Mouse (Mus musculus): Measurements from ENCODE around the gene Fam118a.
A peak's percentile ranks its signal among the peaks of the same experiment; 100 is the strongest.
"Not testable (repeated sequence)": the region's sequence is repeated elsewhere in the genome, so short reads cannot be mapped to it uniquely, and the experiment has no call there.

Fam118a gene

GRCm38 (mm10) chr15:85015771-85016170 lies 13.0 kb upstream of the Fam118a start:
- no peak for DNase-seq

GRCm38 (mm10) chr15:85016951-85017664 lies 11.6 kb upstream of the Fam118a start, which contains the start of gene Upk3a:
Gene Upk3a, plus strand, starts transcription at chr15:85017141.
- DNase-seq: peak; percentile 51 to 52

- no peak for DNase-seq
These were observed 6.5 kb upstream of the Fam118a start for GRCm38 (mm10) chr15:85022211-85022610.

- DNase-seq: no peak
These were observed 2.6 kb upstream of the Fam118a start for GRCm38 (mm10) chr15:85026197-85026596.

GRCm38 (mm10) chr15:85027740-85028139 lies 1.0 kb upstream of the Fam118a start:
- no peak for DNase-seq

- not testable (repeated sequence) for DNase-seq
These were observed 1.9 kb downstream of the Fam118a start for GRCm38 (mm10) chr15:85030643-85031042.

- DNase-seq: peak; percentile 31 to 41
These were observed 3.1 kb downstream of the Fam118a start for GRCm38 (mm10) chr15:85031866-85032265.

GRCm38 (mm10) chr15:85033916-85034315 lies 5.2 kb downstream of the Fam118a start:
- DNase-seq: peak; percentile 36 to 49

GRCm38 (mm10) chr15:85036566-85037342 lies 8.0 kb downstream of the Fam118a start:
- DNase-seq: peak; percentile 96 to 99

- no peak for DNase-seq
These were observed 8.6 kb downstream of the Fam118a start for GRCm38 (mm10) chr15:85037343-85037690.

GRCm38 (mm10) chr15:85041546-85042225 lies 12.9 kb downstream of the Fam118a start:
- DNase-seq: no peak

GRCm38 (mm10) chr15:85042361-85042954 lies 13.7 kb downstream of the Fam118a start:
- peak; percentile 33 to 49 for DNase-seq

- DNase-seq: no peak
These were observed 14.4 kb downstream of the Fam118a start for GRCm38 (mm10) chr15:85043116-85043515.

GRCm38 (mm10) chr15:85043761-85044160 lies 15.0 kb downstream of the Fam118a start:
- DNase-seq: no peak

- no peak for DNase-seq
These were observed 17.6 kb downstream of the Fam118a start for GRCm38 (mm10) chr15:85046230-85046950.

GRCm38 (mm10) chr15:85047865-85048264 lies 19.1 kb downstream of the Fam118a start:
- no peak for DNase-seq

- DNase-seq: no peak
These were observed 21.0 kb downstream of the Fam118a start for GRCm38 (mm10) chr15:85049758-85050157.

GRCm38 (mm10) chr15:85054098-85054497 lies 25.4 kb downstream of the Fam118a start:
- no peak for DNase-seq

- no peak for DNase-seq
These were observed 26.4 kb downstream of the Fam118a start for GRCm38 (mm10) chr15:85055186-85055585.

GRCm38 (mm10) chr15:85063421-85063820 lies 34.7 kb downstream of the Fam118a start:
- no peak for DNase-seq

GRCm38 (mm10) chr15:85070561-85070960 lies 41.8 kb downstream of the Fam118a start:
- peak; percentile 39 to 58 for DNase-seq

- DNase-seq: peak in 1 of 2 experiments; percentile 27
These were observed 43.9 kb downstream of the Fam118a start for GRCm38 (mm10) chr15:85072651-85073050.
